Mouse (Mus musculus): ENCODE results near the gene Dis3. TPM values are rescaled to one million over a fixed set of nuclear protein-coding genes. Genes with fewer than 3 reads are reported as not detected.
"Not testable (repeated sequence)": the region's sequence is repeated elsewhere in the genome, so short reads cannot be mapped to it uniquely, and the experiment has no call there.

Dis3 gene
- polyA plus RNA-seq, 1 experiment from 2014 or later = 50.2 TPM

- Histone ChIP-seq H3K4me3 (ENCODE audit: low read depth, low read length) (no peak overlapping the region), H3K27ac (ENCODE audit: low read depth, low read length) (no peak overlapping the region), H3K4me1 (replicated peaks; ENCODE audit: control insufficient read depth, insufficient read depth, low read length) (no peaks in the 10 kb centered on the region), H3K9ac (ENCODE audit: low read length) (no peak overlapping the region), H3K27me3 (ENCODE audit: control insufficient read depth, insufficient read depth, low read length) (no peaks in the 10 kb centered on the region), H3K36me3 (ENCODE audit: control insufficient read depth, insufficient read depth, low read length) (no peaks in the 10 kb centered on the region; the same call in 1 of the 2 replicates), H3K4me2 (ENCODE audit: low read depth, low read length, severe bottlenecking) (no peak overlapping the region), H3K9me3 (ENCODE audit: control insufficient read depth, low read length) (no peaks in the 10 kb centered on the region)
- WGBS = 89% methylated on average over 2 of the region's 2 CpGs
- DNase-seq (ENCODE audit: low spot score) = no peak
- ATAC-seq (replicated peaks; ENCODE audit: low FRiP score) = no peak
Measured at GRCm38 (mm10) chr14:99037703-99038102, 61.9 kb downstream of the Dis3 start.

- Histone ChIP-seq H3K9me3 (ENCODE audit: control insufficient read depth, low read length) (no peaks in the 10 kb centered on the region), H3K36me3 (ENCODE audit: control insufficient read depth, insufficient read depth, low read length) (no peaks in the 10 kb centered on the region; the same call in 1 of the 2 replicates), H3K4me1 (replicated peaks; ENCODE audit: control insufficient read depth, insufficient read depth, low read length) (no peaks in the 10 kb centered on the region), H3K27me3 (ENCODE audit: control insufficient read depth, insufficient read depth, low read length) (no peaks in the 10 kb centered on the region), H3K4me2 (ENCODE audit: low read depth, low read length, severe bottlenecking) (no peak overlapping the region), H3K9ac (ENCODE audit: low read length) (no peak overlapping the region), H3K27ac (ENCODE audit: low read depth, low read length) (no peak overlapping the region), H3K4me3 (ENCODE audit: low read depth, low read length) (no peak overlapping the region)
- no peak for ATAC-seq (replicated peaks; ENCODE audit: low FRiP score)
- WGBS = 93% methylated on average over 4 of the region's 4 CpGs
- DNase-seq (ENCODE audit: low spot score) = no peak
Measured at GRCm38 (mm10) chr14:99036039-99036438, 63.5 kb downstream of the Dis3 start.

- not testable (repeated sequence) for H3K27me3 ChIP-seq (ENCODE audit: control insufficient read depth, insufficient read depth, low read length); H3K4me3 ChIP-seq (ENCODE audit: low read depth, low read length); H3K9ac ChIP-seq (ENCODE audit: low read length); H3K4me2 ChIP-seq (ENCODE audit: low read depth, low read length, severe bottlenecking); DNase-seq (ENCODE audit: low spot score); H3K9me3 ChIP-seq (ENCODE audit: control insufficient read depth, low read length); H3K36me3 ChIP-seq (ENCODE audit: control insufficient read depth, insufficient read depth, low read length); H3K4me1 ChIP-seq (replicated peaks; ENCODE audit: control insufficient read depth, insufficient read depth, low read length); H3K27ac ChIP-seq (ENCODE audit: low read depth, low read length); ATAC-seq (replicated peaks; ENCODE audit: low FRiP score)
- WGBS = 97% methylated on average over 8 of the region's 8 CpGs
Measured at GRCm38 (mm10) chr14:99034851-99035250, 64.7 kb downstream of the Dis3 start.

GRCm38 (mm10) chr14:99032596-99032995, 67.0 kb downstream of the Dis3 start:
- H3K27me3 ChIP-seq (ENCODE audit: control insufficient read depth, insufficient read depth, low read length) = no peaks in the 10 kb centered on the region
- H3K4me1 ChIP-seq (replicated peaks; ENCODE audit: control insufficient read depth, insufficient read depth, low read length) = no peaks in the 10 kb centered on the region
- ATAC-seq (replicated peaks; ENCODE audit: low FRiP score) (no peak), DNase-seq (ENCODE audit: low spot score) (no peak)
- no peak overlapping the region for H3K9ac ChIP-seq (ENCODE audit: low read length)
- no peak overlapping the region for H3K27ac ChIP-seq (ENCODE audit: low read depth, low read length)
- no peaks in the 10 kb centered on the region for H3K9me3 ChIP-seq (ENCODE audit: control insufficient read depth, low read length)
- H3K4me2 ChIP-seq (ENCODE audit: low read depth, low read length, severe bottlenecking) = no peak overlapping the region
- WGBS = 83% methylated on average over 5 of the region's 5 CpGs
- no peaks in the 10 kb centered on the region; the same call in 1 of the 2 replicates for H3K36me3 ChIP-seq (ENCODE audit: control insufficient read depth, insufficient read depth, low read length)
- H3K4me3 ChIP-seq (ENCODE audit: low read depth, low read length) = no peak overlapping the region

GRCm38 (mm10) chr14:99031337-99031873, 68.2 kb downstream of the Dis3 start:
- no peak overlapping the region for H3K4me3 ChIP-seq (ENCODE audit: low read depth, low read length)
- 89% methylated on average over 5 of the region's 5 CpGs for WGBS
- H3K4me1 ChIP-seq (replicated peaks; ENCODE audit: control insufficient read depth, insufficient read depth, low read length) = no peaks in the 10 kb centered on the region
- ATAC-seq (replicated peaks; ENCODE audit: low FRiP score) (no peak), DNase-seq (ENCODE audit: low spot score) (no peak)
- no peaks in the 10 kb centered on the region; the same call in 1 of the 2 replicates for H3K36me3 ChIP-seq (ENCODE audit: control insufficient read depth, insufficient read depth, low read length)
- no peaks in the 10 kb centered on the region for H3K9me3 ChIP-seq (ENCODE audit: control insufficient read depth, low read length)
- H3K27me3 ChIP-seq (ENCODE audit: control insufficient read depth, insufficient read depth, low read length) = no peaks in the 10 kb centered on the region
- H3K27ac ChIP-seq (ENCODE audit: low read depth, low read length) = no peak overlapping the region
- no peak overlapping the region for H3K9ac ChIP-seq (ENCODE audit: low read length)
- no peak overlapping the region for H3K4me2 ChIP-seq (ENCODE audit: low read depth, low read length, severe bottlenecking)

- H3K4me3 ChIP-seq (ENCODE audit: low read depth, low read length) = no peak overlapping the region
- DNase-seq (ENCODE audit: low spot score) (no peak), ATAC-seq (replicated peaks; ENCODE audit: low FRiP score) (no peak)
- no peak overlapping the region for H3K27ac ChIP-seq (ENCODE audit: low read depth, low read length)
- no peaks in the 10 kb centered on the region for H3K4me1 ChIP-seq (replicated peaks; ENCODE audit: control insufficient read depth, insufficient read depth, low read length)
- no peaks in the 10 kb centered on the region for H3K9me3 ChIP-seq (ENCODE audit: control insufficient read depth, low read length)
- H3K9ac ChIP-seq (ENCODE audit: low read length) = no peak overlapping the region
- no peaks in the 10 kb centered on the region; the same call in 1 of the 2 replicates for H3K36me3 ChIP-seq (ENCODE audit: control insufficient read depth, insufficient read depth, low read length)
- H3K27me3 ChIP-seq (ENCODE audit: control insufficient read depth, insufficient read depth, low read length) = no peaks in the 10 kb centered on the region
- 85% methylated on average over 5 of the region's 5 CpGs for WGBS
- no peak overlapping the region for H3K4me2 ChIP-seq (ENCODE audit: low read depth, low read length, severe bottlenecking)
Measured at GRCm38 (mm10) chr14:99029987-99030386, 69.6 kb downstream of the Dis3 start.

Other genes starting within 250 kb of the Dis3 start
- 2.1 and 3.4 TPM in 2 replicates for gene Rpl36a-ps1, start 105.5 kb downstream of the Dis3 start, polyA plus RNA-seq (2014; fragmentation: Nextera tagmentation; extraction: Ambion mirVana)
- gene Mzt1, start 53.6 kb downstream of the Dis3 start, polyA plus RNA-seq (2014; fragmentation: Nextera tagmentation; extraction: Ambion mirVana) = 115 and 137 TPM in 2 replicates
- 84.5 and 87.8 TPM in 2 replicates for gene Bora, start 53.5 kb downstream of the Dis3 start, polyA plus RNA-seq (2014; fragmentation: Nextera tagmentation; extraction: Ambion mirVana)
- gene Pibf1, start 346 bp downstream of the Dis3 start, polyA plus RNA-seq (2014; fragmentation: Nextera tagmentation; extraction: Ambion mirVana) = 21.2 and 26.3 TPM in 2 replicates
- gene Klf5, start 198.9 kb upstream of the Dis3 start, polyA plus RNA-seq (2014; fragmentation: Nextera tagmentation; extraction: Ambion mirVana) = 1.9 and 2.0 TPM in 2 replicates

Data from forebrain, embryonic 11.5 days (tissue).